Mouse (Mus musculus) liver, adult 2 months (tissue): ENCODE measurements around the gene Cdkn2aipnl. TPM values are rescaled to one million over a fixed set of nuclear protein-coding genes. Genes with fewer than 3 reads are reported as not detected.

Experiments
- DNase-seq: peaks from one replicate; pipeline ENCODE4 v3.0.0-alpha.2; 2011; ENCODE audit warnings: low read depth, low spot score; ENCODE audit errors: extremely low read depth
- H3K27ac ChIP-seq: fragments of 200-500 bp; replicated peaks from 2 replicates; pipeline ENCODE4 v1.5.1; 2012; ENCODE audit warnings: low read depth, mild to moderate bottlenecking, control low read depth, inconsistent platforms, low read length; ENCODE audit not compliant: insufficient read depth
- H3K27me3 ChIP-seq: fragments of 200-500 bp; 2 replicates; pipeline ENCODE4 v1.6.1; 2012; ENCODE audit warnings: mild to moderate bottlenecking, moderate library complexity, low read length, inconsistent platforms; ENCODE audit not compliant: control insufficient read depth, insufficient read depth
- H3K36me3 ChIP-seq: fragments of 200-500 bp; 2 replicates; pipeline ENCODE4 v1.6.1; 2012; ENCODE audit warnings: low read length, inconsistent platforms; ENCODE audit not compliant: control insufficient read depth, insufficient read depth
- H3K4me1 ChIP-seq: fragments of 200-500 bp; 2 replicates; pipeline ENCODE4 v1.6.1; 2011; ENCODE audit warnings: low read length; ENCODE audit not compliant: control insufficient read depth, insufficient read depth
- H3K4me3 ChIP-seq: fragments of 200-500 bp; 2 replicates; pipeline ENCODE4 v1.5.1; 2011; ENCODE audit warnings: low read depth, mild to moderate bottlenecking, control low read depth, low read length, moderate library complexity; ENCODE audit not compliant: insufficient read depth
- H3K79me2 ChIP-seq: fragments of 200-500 bp; 2 replicates; pipeline ENCODE4 v1.6.1; 2012; ENCODE audit warnings: inconsistent platforms, mild to moderate bottlenecking, low read length, moderate library complexity; ENCODE audit not compliant: control insufficient read depth, insufficient read depth
- H3K9ac ChIP-seq: fragments of 200-500 bp; 2 replicates; pipeline ENCODE4 v1.6.1; 2012; ENCODE audit warnings: low read depth, mild to moderate bottlenecking, control low read depth, inconsistent platforms, low read length
- CTCF ChIP-seq: fragments of 200-500 bp; IDR thresholded peaks from 2 replicates; pipeline ENCODE4 v1.5.1; 2011; ENCODE audit warnings: low read depth, low read length, control low read depth
- POLR2A ChIP-seq: fragments of 200-500 bp; IDR thresholded peaks from 2 replicates; pipeline ENCODE4 v1.6.1; 2011; ENCODE audit warnings: low read length, control low read depth; ENCODE audit not compliant: insufficient read depth; ENCODE audit errors: extremely low read depth
- WGBS: fragments of 180-500 bp; shearing (Covaris S2); methylation state at CpG from one replicate; pipeline ENCODE4 v1.1.7; 2018; 5-methylcytosine and 5-hydroxymethylcytosine counted together
- polyA plus RNA-seq: library from polyadenylated mRNA; depleted of rRNA; stranded (reverse); fragments of >200 nt; gene quantifications from 2 replicates; pipeline ENCODE4 v1.2.3, GENCODE M21; 2012; rRNA removed
- total RNA-seq: library from RNA; depleted of rRNA; stranded (reverse); fragments of >200 nt; gene quantifications from 2 replicates; pipeline ENCODE4 v1.2.3, GENCODE M21; 2014; rRNA removed

Gene Cdkn2aipnl
- 11.5 and 12.6 TPM in 2 replicates for total RNA-seq
- 7.5 and 9.4 TPM in 2 replicates for polyA plus RNA-seq

DNA sequence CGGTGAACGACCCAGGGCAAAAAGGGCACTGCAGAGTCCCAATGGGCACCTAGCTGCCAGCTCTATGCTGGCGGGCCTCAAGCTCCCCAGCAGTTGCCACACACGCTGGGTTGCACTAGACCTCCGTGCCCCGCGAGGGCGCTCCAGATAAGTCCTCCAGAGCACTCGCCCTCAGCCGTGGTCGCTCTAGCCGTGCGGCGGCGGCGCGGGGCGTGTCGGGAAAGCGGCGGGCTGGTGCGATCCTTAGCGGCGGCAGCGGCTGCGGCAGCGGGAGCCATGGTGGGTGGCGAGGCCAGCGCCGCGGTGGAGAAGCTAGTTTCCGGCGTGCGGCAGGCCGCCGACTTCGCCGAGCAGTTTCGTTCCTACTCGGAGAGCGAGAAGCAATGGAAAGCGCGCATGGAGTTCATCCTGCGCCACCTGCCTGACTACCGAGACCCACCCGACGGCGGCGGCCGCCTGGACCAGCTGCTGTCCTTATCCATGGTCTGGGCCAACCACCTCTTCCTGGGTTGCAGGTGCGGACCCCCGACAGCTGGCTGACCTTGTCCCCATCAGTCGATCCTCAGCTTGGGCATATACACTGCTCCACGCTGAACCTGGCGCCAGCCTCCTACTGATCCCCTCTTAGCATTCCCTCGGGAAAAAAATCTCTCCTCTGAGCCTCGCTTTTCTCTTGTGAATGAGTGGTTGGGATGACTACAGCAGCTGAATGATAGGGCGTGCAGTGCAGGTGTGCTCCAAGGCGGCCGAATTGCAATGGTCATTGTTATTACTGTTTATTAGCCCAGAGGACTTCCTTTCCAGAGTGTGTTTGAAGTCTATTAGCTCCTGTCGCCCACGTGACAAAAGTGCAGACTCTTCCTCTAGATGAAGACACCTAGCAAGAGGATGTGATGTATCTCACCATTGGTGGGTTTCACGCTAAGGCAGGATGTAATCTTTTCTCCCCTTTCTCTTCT lies at the start of gene Cdkn2aipnl:
Cdkn2aipnl (plus strand) TSS at position 219 of the 959 bp plus-strand sequence.
- Histone ChIP-seq H3K4me3 (peak within 1 kb of the TSS; percentile 84), H3K4me1 (peaks cover 3% of the 10 kb centered on the region), H3K79me2 (no peaks in the 10 kb centered on the region; the same call in 1 of the 2 replicates), H3K9ac (peak within 1 kb of the TSS; percentile 81), H3K27me3 (no peaks in the 10 kb centered on the region), H3K27ac (peak within 1 kb of the TSS; percentile 20; the same call in 1 of the 2 replicates), H3K36me3 (peaks cover 21% of the 10 kb centered on the region)
- 1% methylated on average over 63 of the region's 63 CpGs for WGBS
- peak; percentile 93 for TF ChIP-seq CTCF
- 0 out of 2 replicates have a peak, but pooled peaks have one; percentile 24 for TF ChIP-seq POLR2A
- peak; percentile 78 for DNase-seq

DNA sequence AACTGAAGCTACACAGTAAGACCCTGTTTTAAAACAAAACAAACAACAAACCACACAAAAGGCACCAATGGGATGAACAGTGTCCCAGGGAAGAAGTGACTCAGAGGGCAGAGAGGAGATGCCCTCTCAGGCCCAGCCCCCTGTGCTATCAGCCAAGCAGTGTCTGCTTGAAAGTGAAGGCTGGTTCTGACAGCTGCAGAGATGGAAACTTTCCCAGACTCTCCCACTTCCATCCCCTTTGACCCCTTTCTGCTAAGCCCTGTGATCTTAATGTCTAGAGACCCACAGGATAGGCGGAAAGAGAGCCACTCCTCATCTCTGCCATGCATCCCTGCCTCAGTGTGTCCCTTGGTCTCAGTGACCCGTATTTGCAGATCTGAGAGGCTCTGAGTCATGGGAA lies 49.5 kb upstream of the Cdkn2aipnl start:
- DNase-seq, result no peak
- WGBS, result 66% methylated on average over 2 of the region's 2 CpGs
- no peak overlapping the region for H3K4me3 ChIP-seq
- peaks cover 6% of the 10 kb centered on the region for H3K4me1 ChIP-seq
- no peak overlapping the region for H3K27ac ChIP-seq
- TF ChIP-seq POLR2A (no peak), CTCF (no peak)
- H3K27me3 ChIP-seq, result no peaks in the 10 kb centered on the region
- no peak overlapping the region for H3K9ac ChIP-seq
- no peaks in the 10 kb centered on the region for H3K79me2 ChIP-seq
- H3K36me3 ChIP-seq, result no peaks in the 10 kb centered on the region

DNA sequence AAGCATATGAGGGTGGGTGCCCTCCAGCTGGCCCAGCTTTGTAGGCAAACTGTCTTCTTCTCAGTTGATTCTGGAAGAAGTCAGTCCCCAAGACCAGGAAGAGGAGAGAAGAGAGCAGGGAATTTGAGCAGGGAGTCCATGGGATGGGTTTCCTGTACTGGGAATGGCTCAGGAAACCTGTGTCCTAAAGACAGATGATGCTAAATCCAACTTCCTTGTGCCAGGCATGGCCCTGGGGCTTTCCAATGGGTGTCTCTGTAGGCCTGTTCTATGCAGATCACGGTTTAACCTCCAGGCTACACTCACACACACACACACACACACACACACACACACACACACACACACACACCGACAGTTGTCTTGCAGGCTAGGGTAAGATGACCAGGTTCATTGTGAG lies 48.9 kb upstream of the Cdkn2aipnl start:
- H3K27ac ChIP-seq, result no peak overlapping the region
- H3K27me3 ChIP-seq, result no peaks in the 10 kb centered on the region
- no peak overlapping the region for H3K9ac ChIP-seq
- TF ChIP-seq POLR2A, result no peak
- TF ChIP-seq CTCF, result no peak
- no peaks in the 10 kb centered on the region for H3K36me3 ChIP-seq
- peaks cover 6% of the 10 kb centered on the region for H3K4me1 ChIP-seq
- no peak for DNase-seq
- 84% methylated on average over 2 of the region's 2 CpGs for WGBS
- H3K4me3 ChIP-seq, result no peak overlapping the region
- no peaks in the 10 kb centered on the region for H3K79me2 ChIP-seq

DNA sequence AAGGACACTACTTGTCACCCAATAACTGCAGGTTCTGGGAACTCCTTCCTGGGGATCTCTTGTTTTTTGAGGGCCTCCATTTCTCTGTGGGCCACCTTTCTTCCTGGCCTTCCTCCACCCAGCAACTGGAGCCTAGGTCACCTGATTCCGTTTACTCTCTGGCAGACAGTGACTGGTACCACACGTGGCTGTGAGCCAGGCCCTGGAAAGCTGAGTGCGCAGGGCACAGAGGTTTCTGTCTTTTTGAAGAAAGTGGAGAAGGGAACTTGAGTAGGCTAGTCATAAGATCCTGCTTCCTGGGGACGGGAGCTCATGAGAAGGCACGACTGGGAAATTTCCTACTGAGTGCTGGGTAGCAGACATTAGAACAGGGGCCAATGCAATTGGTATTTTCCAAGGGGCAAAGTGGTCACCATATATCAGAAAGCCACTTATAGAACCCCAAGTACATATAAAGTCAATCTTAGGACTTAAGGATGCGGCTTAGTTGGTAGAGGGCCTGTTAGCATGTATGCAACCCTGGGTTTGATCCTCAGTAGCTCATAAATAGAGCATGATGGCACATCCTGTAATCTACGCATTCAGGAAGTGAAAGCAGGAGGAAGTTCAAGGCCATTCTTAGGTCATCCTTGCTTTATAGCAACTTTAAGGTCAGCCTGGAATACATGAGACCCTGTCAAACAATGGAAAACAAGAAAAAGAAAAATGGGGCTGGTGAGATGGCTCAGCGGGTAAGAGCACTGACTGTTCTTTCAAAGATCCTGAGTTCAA lies 45.9 kb upstream of the Cdkn2aipnl start:
- H3K4me1 ChIP-seq, result no peaks in the 10 kb centered on the region
- WGBS, result 55% methylated on average over 8 of the region's 8 CpGs

GRCm38 (mm10) chr11:51922421-51922841 lies 45.0 kb upstream of the Cdkn2aipnl start:
- H3K79me2 ChIP-seq, result no peaks in the 10 kb centered on the region
- H3K4me1 ChIP-seq, result no peaks in the 10 kb centered on the region
- H3K36me3 ChIP-seq, result no peaks in the 10 kb centered on the region
- H3K27me3 ChIP-seq, result no peaks in the 10 kb centered on the region
- H3K27ac ChIP-seq, result no peak overlapping the region
- H3K4me3 ChIP-seq, result no peak overlapping the region
- TF ChIP-seq CTCF (no peak), POLR2A (no peak)
- no peak for DNase-seq
- no peak overlapping the region for H3K9ac ChIP-seq
- 92% methylated on average over 3 of the region's 3 CpGs for WGBS

More for the DNA sequence above, 45.9 kb upstream of the Cdkn2aipnl start:
- no peak for TF ChIP-seq CTCF
- TF ChIP-seq POLR2A, result no peak
- no peaks in the 10 kb centered on the region for H3K27me3 ChIP-seq
- no peaks in the 10 kb centered on the region for H3K36me3 ChIP-seq
- no peak overlapping the region for H3K9ac ChIP-seq
- peak; percentile 49 for DNase-seq
- H3K27ac ChIP-seq, result 0 out of 2 replicates have a peak overlapping the region, but pooled peaks have one; percentile 14
- H3K4me3 ChIP-seq, result no peak overlapping the region
- H3K79me2 ChIP-seq, result no peaks in the 10 kb centered on the region
